Mouse (Mus musculus) layer of hippocampus, postnatal 10 days (tissue): ENCODE measurements at regions not wholly inside any gene's neighbourhood (a gene's known extent, or its start where the extent isn't known, plus 50 kb on each side); places are given as distances from the start of the nearest gene placed in this dataset.

Experiments
- microRNA-seq, 2 experiments: library from miRNA; unstranded; fragments of <30 nt; microRNA quantifications; one replicate each; pipeline ENCODE4 v1.2.0; 2021

Small RNA genes lying in the stretch of these regions (microRNA-seq; reads per million reads assigned to microRNA genes)
- gene Mir6350: 0 reads per million in 2 experiments
